Mouse (Mus musculus) forebrain, embryonic 13.5 days (tissue): ENCODE results near the gene Mmab. TPM values are rescaled to one million over a fixed set of nuclear protein-coding genes. Genes with fewer than 3 reads are reported as not detected.

Experiments used
- ATAC-seq: fragments of 200-750 bp; cut with Nextera tagmentation; 2 replicates; pipeline ENCODE4 v1.8.0; 2017
- H3K27ac ChIP-seq: fragments of 300-500 bp; sonication (generic); 2 replicates; pipeline ENCODE4 v1.5.1; 2015; ENCODE audit warnings: inconsistent platforms, mild to moderate bottlenecking, moderate library complexity
- H3K27me3 ChIP-seq: fragments of 300-500 bp; sonication (generic); 2 replicates; pipeline ENCODE4 v1.6.1; 2015; ENCODE audit warnings: mild to moderate bottlenecking, inconsistent platforms
- H3K36me3 ChIP-seq: fragments of 300-500 bp; sonication (generic); 2 replicates; pipeline ENCODE4 v1.6.1; 2015; ENCODE audit warnings: mild to moderate bottlenecking, inconsistent platforms; ENCODE audit not compliant: poor library complexity, severe bottlenecking
- H3K4me1 ChIP-seq: fragments of 300-500 bp; sonication (generic); 2 replicates; pipeline ENCODE4 v1.6.1; 2015; ENCODE audit warnings: inconsistent platforms
- H3K4me2 ChIP-seq: fragments of 300-500 bp; sonication (generic); 2 replicates; pipeline ENCODE4 v1.6.1; 2015; ENCODE audit warnings: inconsistent platforms, mild to moderate bottlenecking, moderate library complexity
- H3K4me3 ChIP-seq: fragments of 300-500 bp; sonication (generic); 2 replicates; pipeline ENCODE4 v1.5.1; 2015; ENCODE audit warnings: mild to moderate bottlenecking, inconsistent platforms
- H3K9ac ChIP-seq: fragments of 300-500 bp; sonication (generic); 2 replicates; pipeline ENCODE4 v1.6.1; 2015; ENCODE audit warnings: mild to moderate bottlenecking, inconsistent platforms
- H3K9me3 ChIP-seq: fragments of 300-500 bp; sonication (generic); replicated peaks from 2 replicates; pipeline ENCODE4 v1.6.1; 2016; ENCODE audit warnings: inconsistent platforms
- WGBS: fragments of 180-500 bp; shearing (Covaris S2); methylation state at CpG from one replicate; pipeline ENCODE4 v1.1.7; 2015; 5-methylcytosine and 5-hydroxymethylcytosine counted together
- polyA plus RNA-seq: library from polyadenylated mRNA; unstranded; fragments of >200 nt; fragmentation: Nextera tagmentation; extraction: Ambion mirVana; gene quantifications from 2 replicates; pipeline ENCODE4 v1.2.1, GENCODE M21; 2015

Mmab gene
- 18.9 and 20.8 TPM in 2 replicates for polyA plus RNA-seq

GRCm38 (mm10) chr5:114443566-114444367 is at the start of gene Mmab, which contains the start of gene Mvk:
Gene Mmab, minus strand, starts transcription at chr5:114444060.
Gene Mvk, plus strand, starts transcription at chr5:114444269.
- peak within 1 kb of the TSS; percentile 83 for H3K9ac ChIP-seq
- peaks cover 24% of the 10 kb centered on the region for H3K36me3 ChIP-seq
- 3% methylated on average over 43 of the region's 43 CpGs for WGBS
- peak within 1 kb of the TSS; percentile 80 for H3K4me3 ChIP-seq
- ATAC-seq = peak; percentile 99
- H3K27ac ChIP-seq = peak within 1 kb of the TSS; percentile 64
- H3K4me2 ChIP-seq = peak within 1 kb of the TSS; percentile 89
- no peaks in the 10 kb centered on the region for H3K9me3 ChIP-seq
- peaks cover 15% of the 10 kb centered on the region for H3K4me1 ChIP-seq
- H3K27me3 ChIP-seq = no peaks in the 10 kb centered on the region

- Histone ChIP-seq H3K36me3 (no peaks in the 10 kb centered on the region), H3K4me3 (no peak overlapping the region), H3K27me3 (no peaks in the 10 kb centered on the region), H3K27ac (no peak overlapping the region), H3K4me2 (no peak overlapping the region), H3K9me3 (no peaks in the 10 kb centered on the region), H3K9ac (no peak overlapping the region), H3K4me1 (no peaks in the 10 kb centered on the region)
- ATAC-seq = no peak
- 96% methylated on average over 8 of the region's 8 CpGs for WGBS
Measured at GRCm38 (mm10) chr5:114490241-114490640, 46.4 kb upstream of the Mmab start.

- no peaks in the 10 kb centered on the region for H3K36me3 ChIP-seq
- no peak overlapping the region for H3K9ac ChIP-seq
- no peaks in the 10 kb centered on the region for H3K4me1 ChIP-seq
- H3K27me3 ChIP-seq = no peaks in the 10 kb centered on the region
- no peak for ATAC-seq
- no peak overlapping the region for H3K27ac ChIP-seq
- H3K4me2 ChIP-seq = no peak overlapping the region
- no peak overlapping the region for H3K4me3 ChIP-seq
- 83% methylated on average over 6 of the region's 6 CpGs for WGBS
- H3K9me3 ChIP-seq = no peaks in the 10 kb centered on the region
Measured at GRCm38 (mm10) chr5:114489570-114489969, 45.7 kb upstream of the Mmab start.

- peaks cover 10% of the 10 kb centered on the region for H3K4me1 ChIP-seq
- no peak overlapping the region for H3K9ac ChIP-seq
Measured at GRCm38 (mm10) chr5:114485685-114486084, 41.8 kb upstream of the Mmab start.

GRCm38 (mm10) chr5:114482587-114483011 is 38.7 kb upstream of the Mmab start:
- Histone ChIP-seq H3K27me3 (peaks cover 13% of the 10 kb centered on the region), H3K4me2 (peak overlapping the region; percentile 33; the same call in 1 of the 2 replicates), H3K9ac (no peak overlapping the region), H3K4me1 (peaks cover 10% of the 10 kb centered on the region), H3K27ac (no peak overlapping the region), H3K9me3 (no peaks in the 10 kb centered on the region), H3K36me3 (no peaks in the 10 kb centered on the region), H3K4me3 (no peak overlapping the region)
- 2% methylated on average over 14 of the region's 14 CpGs for WGBS
- no peak for ATAC-seq

More at GRCm38 (mm10) chr5:114485685-114486084, 41.8 kb upstream of the Mmab start:
- WGBS = 92% methylated on average over 14 of the region's 14 CpGs
- Histone ChIP-seq H3K36me3 (no peaks in the 10 kb centered on the region), H3K27ac (no peak overlapping the region), H3K4me2 (no peak overlapping the region), H3K9me3 (no peaks in the 10 kb centered on the region), H3K4me3 (no peak overlapping the region), H3K27me3 (no peaks in the 10 kb centered on the region)
- ATAC-seq = no peak

GRCm38 (mm10) chr5:114478267-114478666 is 34.4 kb upstream of the Mmab start:
- no peak overlapping the region for H3K4me2 ChIP-seq
- no peak for ATAC-seq
- H3K9me3 ChIP-seq = no peaks in the 10 kb centered on the region
- H3K4me3 ChIP-seq = no peak overlapping the region
- H3K36me3 ChIP-seq = no peaks in the 10 kb centered on the region
- peaks cover 33% of the 10 kb centered on the region for H3K27me3 ChIP-seq
- H3K27ac ChIP-seq = no peak overlapping the region
- 47% methylated on average over 12 of the region's 12 CpGs for WGBS
- H3K9ac ChIP-seq = no peak overlapping the region
- H3K4me1 ChIP-seq = peaks cover 42% of the 10 kb centered on the region

GRCm38 (mm10) chr5:114474741-114475491 is 31.1 kb upstream of the Mmab start:
- ATAC-seq = peak; percentile 60

GRCm38 (mm10) chr5:114470359-114470758 is 26.5 kb upstream of the Mmab start:
- Histone ChIP-seq H3K9ac (no peak overlapping the region), H3K9me3 (peaks cover 6% of the 10 kb centered on the region; the same call in 1 of the 2 replicates), H3K27ac (no peak overlapping the region), H3K4me2 (no peak overlapping the region), H3K36me3 (no peaks in the 10 kb centered on the region), H3K4me1 (peaks cover 65% of the 10 kb centered on the region), H3K27me3 (peaks cover 20% of the 10 kb centered on the region), H3K4me3 (no peak overlapping the region)
- WGBS = 85% methylated on average over 3 of the region's 3 CpGs
- no peak for ATAC-seq

More at GRCm38 (mm10) chr5:114474741-114475491, 31.1 kb upstream of the Mmab start:
- Histone ChIP-seq H3K4me2 (peak overlapping the region; percentile 45), H3K9me3 (peaks cover 6% of the 10 kb centered on the region; the same call in 1 of the 2 replicates), H3K9ac (no peak overlapping the region), H3K27ac (peak overlapping the region; percentile 85), H3K36me3 (no peaks in the 10 kb centered on the region), H3K4me3 (no peak overlapping the region), H3K4me1 (peaks cover 36% of the 10 kb centered on the region), H3K27me3 (peaks cover 40% of the 10 kb centered on the region)
- WGBS = 20% methylated on average over 35 of the region's 35 CpGs

- H3K4me2 ChIP-seq = peak overlapping the region; percentile 50
- H3K4me3 ChIP-seq = no peak overlapping the region
- H3K4me1 ChIP-seq = peaks cover 44% of the 10 kb centered on the region
- no peaks in the 10 kb centered on the region for H3K36me3 ChIP-seq
- peaks cover 6% of the 10 kb centered on the region; the same call in 1 of the 2 replicates for H3K9me3 ChIP-seq
- H3K27ac ChIP-seq = peak overlapping the region; percentile 91
- peaks cover 20% of the 10 kb centered on the region; the same call in 1 of the 2 replicates for H3K27me3 ChIP-seq
- WGBS = 33% methylated on average over 4 of the region's 4 CpGs
- 0 out of 2 replicates have a peak, but pooled peaks have one; percentile 11 for ATAC-seq
- peak overlapping the region; percentile 45 for H3K9ac ChIP-seq
Measured at GRCm38 (mm10) chr5:114468007-114468406, 24.1 kb upstream of the Mmab start.

GRCm38 (mm10) chr5:114467430-114467829 is 23.6 kb upstream of the Mmab start:
- peak overlapping the region; percentile 24 for H3K4me3 ChIP-seq
- H3K27me3 ChIP-seq = peaks cover 17% of the 10 kb centered on the region; the same call in 1 of the 2 replicates
- H3K4me1 ChIP-seq = peaks cover 44% of the 10 kb centered on the region
- H3K9ac ChIP-seq = peak overlapping the region; percentile 45; the same call in 1 of the 2 replicates
- peak; percentile 85 for ATAC-seq
- H3K36me3 ChIP-seq = no peaks in the 10 kb centered on the region
- peaks cover 6% of the 10 kb centered on the region; the same call in 1 of the 2 replicates for H3K9me3 ChIP-seq
- H3K27ac ChIP-seq = peak overlapping the region; percentile 91
- H3K4me2 ChIP-seq = peak overlapping the region; percentile 50
- 2% methylated on average over 11 of the region's 13 CpGs for WGBS

- H3K27ac ChIP-seq = peak overlapping the region; percentile 91
- H3K9ac ChIP-seq = 0 out of 2 replicates have a peak overlapping the region, but pooled peaks have one; percentile 21
- 0% methylated on average over 11 of the region's 11 CpGs for WGBS
- H3K4me2 ChIP-seq = peak overlapping the region; percentile 50
- peak; percentile 34; the same call in 1 of the 2 replicates for ATAC-seq
- H3K4me1 ChIP-seq = peaks cover 44% of the 10 kb centered on the region
- H3K9me3 ChIP-seq = peaks cover 3% of the 10 kb centered on the region; the same call in 1 of the 2 replicates
- peaks cover 17% of the 10 kb centered on the region; the same call in 1 of the 2 replicates for H3K27me3 ChIP-seq
- no peaks in the 10 kb centered on the region for H3K36me3 ChIP-seq
- H3K4me3 ChIP-seq = peak overlapping the region; percentile 24
Measured at GRCm38 (mm10) chr5:114467019-114467418, 23.2 kb upstream of the Mmab start.
